Mouse (Mus musculus): Measurements from ENCODE around the gene Deup1. TPM values are rescaled to one million over a fixed set of nuclear protein-coding genes. Genes with fewer than 3 reads are reported as not detected.

The Deup1 gene
- total RNA-seq, 1 experiment from 2014 or later: not detected

DNA sequence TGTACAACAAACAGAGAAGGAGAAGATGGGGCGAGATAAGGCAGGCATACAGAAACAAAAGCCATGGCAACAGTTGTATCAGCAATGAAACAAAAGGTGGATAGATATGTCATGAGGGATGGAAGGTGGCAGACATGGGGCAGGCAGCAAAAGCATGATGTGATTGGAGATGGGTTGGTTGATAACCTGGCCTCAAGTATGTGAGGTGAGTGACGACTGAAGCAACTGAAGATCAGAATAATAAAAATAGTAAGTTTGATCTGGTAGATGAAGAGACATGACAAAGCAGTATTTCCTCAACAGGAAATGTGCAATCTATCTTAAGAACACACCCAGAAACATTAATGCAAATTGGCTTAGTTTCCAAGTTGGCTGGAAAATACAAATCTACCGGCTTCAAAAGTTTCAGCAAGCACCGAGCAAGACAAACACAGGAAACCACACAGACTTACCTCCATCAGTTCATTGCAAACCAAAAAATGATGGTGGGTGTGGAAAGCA, 77.2 kb downstream of the Deup1 start:
- 0 out of 4 replicates have a peak, but pooled peaks of 1 of the 2 experiments have one; percentile 22 for ATAC-seq (replicated peaks in 1 of 2; ENCODE audit: insufficient read depth in 1 of 2, low FRiP score in 2 of 2, low TSS enrichment in 1 of 2, low read depth in 1 of 2, poor library complexity in 2 of 2, severe bottlenecking in 2 of 2)

DNA sequence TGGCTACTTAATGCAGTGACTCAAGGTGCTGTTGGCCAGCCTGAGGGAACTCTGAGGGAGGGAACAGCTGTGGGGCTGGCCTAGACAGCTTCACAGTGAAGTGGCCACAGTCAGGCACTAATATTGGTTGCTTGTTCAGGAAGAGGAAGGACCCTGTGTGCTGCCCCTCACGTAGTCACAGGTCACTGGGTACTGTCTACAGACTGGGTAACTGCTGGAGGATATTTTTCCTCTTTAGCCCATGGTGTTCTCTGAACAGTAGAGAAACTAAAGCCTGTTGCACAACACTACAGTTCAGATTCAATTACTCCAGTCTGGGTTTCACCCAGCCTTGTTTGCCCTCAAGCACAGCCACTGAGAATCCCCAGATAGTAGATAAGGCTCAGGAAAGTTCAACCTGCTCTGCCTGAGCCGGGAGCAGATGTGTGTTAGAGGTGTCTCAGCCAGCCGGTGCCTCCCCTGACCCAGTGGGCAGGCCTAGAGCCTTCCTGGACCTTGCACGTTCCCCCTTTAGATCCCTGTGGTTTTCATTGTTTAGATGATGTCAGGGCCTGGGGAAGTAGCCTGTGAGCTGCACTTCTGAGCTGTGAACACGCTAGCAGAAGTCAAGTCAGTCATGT, 85.9 kb downstream of the Deup1 start:
- peak; percentile 75 to 76 for ATAC-seq (replicated peaks in 1 of 2; ENCODE audit: insufficient read depth in 1 of 2, low FRiP score in 2 of 2, low TSS enrichment in 1 of 2, low read depth in 1 of 2, poor library complexity in 2 of 2, severe bottlenecking in 2 of 2)

- ATAC-seq (replicated peaks in 1 of 2; ENCODE audit: insufficient read depth in 1 of 2, low FRiP score in 2 of 2, low TSS enrichment in 1 of 2, low read depth in 1 of 2, poor library complexity in 2 of 2, severe bottlenecking in 2 of 2): peak in 1 of 2 experiments; percentile 23; a peak in 1 of 4 replicates
Measured at GRCm38 (mm10) chr9:15538979-15539533, 88.7 kb downstream of the Deup1 start.

DNA sequence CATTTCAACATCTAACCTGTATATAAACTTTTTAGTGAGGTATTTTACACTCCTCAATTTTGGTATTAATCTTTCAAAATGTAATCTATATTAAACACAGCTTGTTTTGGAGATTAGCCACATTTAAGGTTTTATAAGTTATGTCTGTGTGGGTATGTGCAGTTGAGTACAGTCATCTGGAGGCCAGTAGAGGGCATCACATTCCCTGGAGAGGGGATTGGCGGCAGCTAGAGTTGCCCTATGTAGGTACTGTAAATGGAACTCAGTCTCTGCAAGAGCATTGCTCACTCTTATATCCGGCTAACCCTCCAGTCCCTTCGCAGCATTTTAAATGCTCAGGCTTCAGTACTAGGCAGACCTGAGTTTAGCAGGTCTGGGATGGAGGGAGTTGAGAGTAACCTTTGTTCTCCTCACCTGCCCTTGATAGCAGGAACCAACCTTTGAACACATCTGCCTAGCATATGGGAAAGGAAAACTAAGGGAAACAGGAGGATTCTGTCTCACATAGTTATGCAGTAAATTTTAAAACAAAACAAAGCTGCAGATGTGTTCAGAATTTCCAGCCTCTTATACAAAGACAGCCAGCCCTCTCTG, 90.2 kb downstream of the Deup1 start:
- no peak for ATAC-seq (replicated peaks in 1 of 2; ENCODE audit: insufficient read depth in 1 of 2, low FRiP score in 2 of 2, low TSS enrichment in 1 of 2, low read depth in 1 of 2, poor library complexity in 2 of 2, severe bottlenecking in 2 of 2)

GRCm38 (mm10) chr9:15536861-15537426, 90.8 kb downstream of the Deup1 start:
- ATAC-seq (replicated peaks in 1 of 2; ENCODE audit: insufficient read depth in 1 of 2, low FRiP score in 2 of 2, low TSS enrichment in 1 of 2, low read depth in 1 of 2, poor library complexity in 2 of 2, severe bottlenecking in 2 of 2): no peak

GRCm38 (mm10) chr9:15535418-15535817, 92.3 kb downstream of the Deup1 start:
- ATAC-seq (replicated peaks in 1 of 2; ENCODE audit: insufficient read depth in 1 of 2, low FRiP score in 2 of 2, low TSS enrichment in 1 of 2, low read depth in 1 of 2, poor library complexity in 2 of 2, severe bottlenecking in 2 of 2): no peak

DNA sequence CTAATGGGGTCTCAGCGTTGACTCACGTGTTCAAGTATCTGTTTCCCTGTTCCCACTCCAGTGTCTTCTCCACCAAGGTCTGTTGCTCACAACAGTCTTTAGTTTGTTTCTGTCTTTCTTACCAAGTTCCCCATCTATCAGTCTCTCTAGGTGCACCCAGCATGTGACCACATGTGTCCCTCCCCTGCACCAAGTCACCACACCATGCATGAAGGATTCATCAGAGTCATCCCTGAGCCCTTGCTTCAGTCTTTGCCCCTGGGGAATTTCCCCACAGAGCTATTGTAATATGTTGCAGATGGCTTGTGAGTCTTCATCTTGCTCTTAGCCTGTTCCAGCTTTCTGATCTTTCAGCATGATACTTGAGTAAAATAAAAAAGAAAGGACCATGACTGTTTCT, 93.6 kb downstream of the Deup1 start:
- no peak for ATAC-seq (replicated peaks in 1 of 2; ENCODE audit: insufficient read depth in 1 of 2, low FRiP score in 2 of 2, low TSS enrichment in 1 of 2, low read depth in 1 of 2, poor library complexity in 2 of 2, severe bottlenecking in 2 of 2)

GRCm38 (mm10) chr9:15533336-15534070, 94.2 kb downstream of the Deup1 start:
- ATAC-seq (replicated peaks in 1 of 2; ENCODE audit: insufficient read depth in 1 of 2, low FRiP score in 2 of 2, low TSS enrichment in 1 of 2, low read depth in 1 of 2, poor library complexity in 2 of 2, severe bottlenecking in 2 of 2): no peak

DNA sequence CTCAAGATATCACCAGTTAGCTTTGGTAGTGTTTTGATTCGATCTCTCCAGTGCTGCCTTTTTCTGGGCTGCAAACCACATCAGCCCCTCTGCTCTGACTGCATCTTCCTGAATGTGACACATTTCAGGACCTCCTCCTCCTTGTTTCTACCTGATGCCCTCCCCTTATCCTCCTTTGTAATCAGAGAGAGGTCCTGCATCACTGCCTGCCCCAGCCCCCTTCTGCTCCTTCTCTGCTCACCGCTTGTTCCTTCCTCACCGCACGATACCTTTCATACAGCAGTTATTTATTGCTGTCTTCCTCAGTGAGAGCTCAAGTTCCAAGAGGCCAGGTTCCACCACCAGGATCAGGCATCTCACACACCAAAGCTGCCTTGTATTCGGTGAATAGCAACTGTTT, 96.5 kb downstream of the Deup1 start:
- ATAC-seq (replicated peaks in 1 of 2; ENCODE audit: insufficient read depth in 1 of 2, low FRiP score in 2 of 2, low TSS enrichment in 1 of 2, low read depth in 1 of 2, poor library complexity in 2 of 2, severe bottlenecking in 2 of 2): peak; percentile 12 to 13; a peak in 1 of 4 replicates

GRCm38 (mm10) chr9:15529965-15530320, 97.8 kb downstream of the Deup1 start:
- no peak for ATAC-seq (replicated peaks in 1 of 2; ENCODE audit: insufficient read depth in 1 of 2, low FRiP score in 2 of 2, low TSS enrichment in 1 of 2, low read depth in 1 of 2, poor library complexity in 2 of 2, severe bottlenecking in 2 of 2)

DNA sequence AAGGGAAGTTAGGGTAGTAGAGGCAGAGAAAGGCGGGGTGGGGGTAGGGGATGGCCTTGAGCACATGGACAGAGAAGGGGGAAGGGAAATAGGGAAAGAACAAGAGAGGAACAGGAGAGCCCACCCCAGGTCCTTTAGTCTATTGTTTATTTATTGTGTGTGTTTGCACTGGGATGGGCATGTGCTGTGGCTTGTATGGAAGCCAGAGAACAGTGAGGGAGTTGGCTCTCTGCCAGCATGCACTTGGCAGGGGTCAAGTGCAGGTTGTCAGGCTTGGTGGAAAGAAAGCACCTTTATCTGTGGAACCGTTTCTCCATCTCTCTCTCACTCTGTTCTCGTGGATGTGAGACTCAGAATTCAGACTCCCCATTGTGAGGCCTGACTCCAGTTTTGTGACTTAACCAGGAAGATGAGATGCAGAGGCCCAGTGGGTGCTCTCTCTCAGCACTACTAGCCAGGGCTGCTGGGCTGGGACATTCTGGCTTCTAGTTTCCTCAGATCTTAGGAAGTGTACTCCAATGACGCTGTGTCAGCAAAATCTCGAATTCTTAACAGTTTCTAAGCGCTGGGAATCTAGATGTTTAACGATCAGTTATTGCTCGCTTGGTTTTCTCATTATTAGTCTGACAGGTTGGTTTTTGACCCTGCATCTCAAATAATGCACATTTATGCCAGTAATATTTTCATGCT, 98.3 kb downstream of the Deup1 start:
- ATAC-seq (replicated peaks in 1 of 2; ENCODE audit: insufficient read depth in 1 of 2, low FRiP score in 2 of 2, low TSS enrichment in 1 of 2, low read depth in 1 of 2, poor library complexity in 2 of 2, severe bottlenecking in 2 of 2): no peak

DNA sequence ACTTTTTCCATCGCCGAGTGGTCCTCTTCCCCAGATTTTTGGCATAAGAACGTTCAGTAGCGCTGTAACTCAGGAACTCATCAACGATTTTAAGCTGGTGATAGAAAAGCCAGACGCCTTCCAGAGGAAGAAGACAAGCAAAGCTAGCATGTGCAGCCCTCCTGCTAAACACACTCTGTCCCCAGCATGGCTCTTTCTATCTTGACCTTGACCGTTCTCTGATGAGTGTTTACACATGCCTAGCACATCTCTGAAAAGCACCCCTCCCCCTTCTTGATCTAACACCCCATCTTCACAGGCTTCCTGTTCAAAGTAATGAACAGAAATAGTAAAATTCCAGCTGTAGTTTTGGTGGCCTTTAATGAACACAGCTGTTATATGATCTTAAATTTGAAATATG, 99.4 kb downstream of the Deup1 start:
- no peak for ATAC-seq (replicated peaks in 1 of 2; ENCODE audit: insufficient read depth in 1 of 2, low FRiP score in 2 of 2, low TSS enrichment in 1 of 2, low read depth in 1 of 2, poor library complexity in 2 of 2, severe bottlenecking in 2 of 2)

DNA sequence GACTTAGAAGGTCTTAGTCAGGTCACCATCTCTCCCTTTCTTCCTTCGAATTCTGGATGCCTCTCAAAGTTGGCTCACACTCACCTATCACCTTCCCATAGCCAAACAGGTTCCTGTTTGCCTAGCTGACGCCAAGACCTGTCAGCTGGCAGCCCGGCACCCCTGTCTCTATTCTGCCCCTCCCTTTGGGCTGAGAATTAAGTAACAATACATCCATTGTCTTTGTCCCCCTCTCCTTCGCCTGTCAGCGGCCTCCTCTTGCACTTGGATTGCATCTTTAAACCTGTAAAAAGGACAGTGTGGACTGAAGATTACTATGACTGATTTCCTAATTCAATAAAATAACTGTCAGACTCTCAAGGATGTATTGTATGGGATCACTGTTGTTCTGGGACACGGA, 99.9 kb downstream of the Deup1 start:
- ATAC-seq (replicated peaks in 1 of 2; ENCODE audit: insufficient read depth in 1 of 2, low FRiP score in 2 of 2, low TSS enrichment in 1 of 2, low read depth in 1 of 2, poor library complexity in 2 of 2, severe bottlenecking in 2 of 2): no peak

DNA sequence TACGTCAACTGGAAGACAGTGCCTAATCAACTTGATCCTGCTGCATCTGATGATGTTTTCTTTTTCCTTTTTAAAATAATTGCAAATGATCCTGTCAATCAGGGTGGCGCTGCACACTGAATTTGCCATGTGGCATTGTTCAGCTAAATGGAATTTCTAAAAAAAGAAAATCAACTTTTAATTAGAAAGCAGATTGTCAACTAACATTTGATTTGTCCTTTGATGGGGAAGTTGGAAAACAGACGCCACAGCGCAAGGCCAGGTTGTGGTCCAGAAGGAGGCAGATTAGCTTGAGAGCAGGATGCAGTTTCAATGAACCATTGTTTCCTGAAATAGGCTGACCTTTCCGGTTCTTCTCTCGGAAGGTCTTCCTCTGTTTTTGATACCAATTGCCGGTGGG, 101.2 kb downstream of the Deup1 start:
- no peak for ATAC-seq (replicated peaks in 1 of 2; ENCODE audit: insufficient read depth in 1 of 2, low FRiP score in 2 of 2, low TSS enrichment in 1 of 2, low read depth in 1 of 2, poor library complexity in 2 of 2, severe bottlenecking in 2 of 2)

DNA sequence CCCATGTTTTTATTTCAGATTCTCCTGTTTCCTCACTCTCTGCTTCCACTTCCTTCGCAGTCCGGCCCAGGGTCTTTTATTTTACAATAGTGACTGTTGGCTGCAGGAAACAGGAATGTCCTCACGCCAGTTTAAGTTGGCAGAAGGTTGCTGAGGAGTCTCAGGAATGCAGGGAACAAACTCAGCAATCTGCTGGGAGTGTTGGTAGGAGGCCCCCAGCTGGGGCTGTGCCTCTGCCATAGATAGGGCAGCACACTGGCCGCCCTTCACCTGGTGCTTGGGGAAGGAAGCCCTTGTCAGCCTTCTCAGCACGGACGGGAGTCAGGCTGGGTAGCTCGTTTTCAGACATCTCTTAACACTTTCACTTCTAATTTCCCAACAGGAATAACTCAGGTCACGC, 102.5 kb downstream of the Deup1 start:
- no peak for ATAC-seq (replicated peaks in 1 of 2; ENCODE audit: insufficient read depth in 1 of 2, low FRiP score in 2 of 2, low TSS enrichment in 1 of 2, low read depth in 1 of 2, poor library complexity in 2 of 2, severe bottlenecking in 2 of 2)

DNA sequence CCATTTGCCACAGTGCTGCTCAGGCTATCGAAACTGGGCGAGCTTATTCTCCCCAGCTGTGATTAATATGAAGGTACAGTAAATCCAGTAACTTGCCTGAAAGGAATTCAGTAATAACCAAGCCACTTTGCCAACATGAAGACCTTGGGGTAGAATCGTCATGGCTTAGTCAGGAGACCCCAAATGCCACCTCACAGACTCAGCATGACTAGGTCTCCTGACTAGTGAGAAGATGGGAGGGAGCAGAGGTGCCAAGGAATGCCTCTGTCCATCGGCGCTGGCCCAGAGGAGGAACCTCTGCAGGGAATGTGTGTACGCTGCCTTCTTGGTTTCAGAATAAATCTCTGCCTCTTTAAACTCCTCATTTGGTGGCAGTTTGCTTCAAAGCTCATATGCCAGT, 104.1 kb downstream of the Deup1 start:
- no peak for ATAC-seq (replicated peaks in 1 of 2; ENCODE audit: insufficient read depth in 1 of 2, low FRiP score in 2 of 2, low TSS enrichment in 1 of 2, low read depth in 1 of 2, poor library complexity in 2 of 2, severe bottlenecking in 2 of 2)

DNA sequence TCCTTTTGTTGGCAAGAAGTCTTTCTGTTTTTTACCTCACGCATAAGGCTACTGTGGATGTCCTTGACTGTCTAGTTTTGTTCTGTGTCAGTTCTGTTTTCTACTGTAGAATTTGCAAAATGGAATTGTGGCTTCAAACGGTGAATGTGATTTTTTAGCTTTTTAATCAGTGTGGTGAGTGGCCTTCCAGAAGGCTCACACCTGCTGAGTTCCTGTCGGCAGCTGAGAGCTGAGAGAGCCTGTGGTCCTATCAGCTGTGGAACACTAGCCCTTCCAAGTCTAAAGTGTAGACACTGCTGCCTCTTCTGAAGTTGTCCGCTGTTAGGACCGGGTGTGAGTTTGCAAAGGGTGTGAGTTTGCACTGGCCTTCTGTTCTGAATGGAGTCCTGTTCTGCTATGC, 104.8 kb downstream of the Deup1 start:
- no peak for ATAC-seq (replicated peaks in 1 of 2; ENCODE audit: insufficient read depth in 1 of 2, low FRiP score in 2 of 2, low TSS enrichment in 1 of 2, low read depth in 1 of 2, poor library complexity in 2 of 2, severe bottlenecking in 2 of 2)

Data from hematopoietic stem cell, adult 5-6 weeks (primary cell).